Mouse (Mus musculus): ENCODE data around the gene Gm3045.

Gene Gm3045

GRCm38 (mm10) chr13:56426365-56426764, at the start of gene Gm3045:
TSS of gene Gm3045 (plus strand) at chr13:56426594.
- DNase-seq = no peak

GRCm38 (mm10) chr13:56380855-56381685, 45.3 kb upstream of the Gm3045 start:
- no peak for DNase-seq

DNA sequence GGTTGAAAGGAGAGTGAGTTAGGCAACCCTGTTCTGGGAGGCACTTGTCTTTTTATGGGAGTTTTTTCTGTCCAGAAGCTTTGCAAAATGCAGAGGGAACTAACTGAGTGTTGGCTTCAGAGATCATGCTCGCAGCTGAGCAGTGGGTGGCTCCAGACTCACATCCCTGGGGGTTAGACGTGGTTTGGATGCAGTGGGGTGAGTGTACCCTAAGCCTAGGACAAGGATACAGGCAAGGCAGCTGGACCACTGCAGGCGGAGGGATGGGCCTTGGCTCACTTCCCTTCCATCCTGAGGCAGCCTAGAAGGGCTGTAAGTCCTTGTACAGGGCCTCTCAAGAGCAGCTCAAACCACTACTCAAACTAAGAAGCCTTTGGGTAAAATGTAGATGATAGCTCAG, 43.0 kb upstream of the Gm3045 start:
- no peak for DNase-seq

- no peak for DNase-seq
These were observed 40.0 kb upstream of the Gm3045 start for GRCm38 (mm10) chr13:56386411-56386810.

GRCm38 (mm10) chr13:56387374-56387773, 39.0 kb upstream of the Gm3045 start:
- DNase-seq = no peak

GRCm38 (mm10) chr13:56388042-56388441, 38.4 kb upstream of the Gm3045 start:
- no peak for DNase-seq

DNA sequence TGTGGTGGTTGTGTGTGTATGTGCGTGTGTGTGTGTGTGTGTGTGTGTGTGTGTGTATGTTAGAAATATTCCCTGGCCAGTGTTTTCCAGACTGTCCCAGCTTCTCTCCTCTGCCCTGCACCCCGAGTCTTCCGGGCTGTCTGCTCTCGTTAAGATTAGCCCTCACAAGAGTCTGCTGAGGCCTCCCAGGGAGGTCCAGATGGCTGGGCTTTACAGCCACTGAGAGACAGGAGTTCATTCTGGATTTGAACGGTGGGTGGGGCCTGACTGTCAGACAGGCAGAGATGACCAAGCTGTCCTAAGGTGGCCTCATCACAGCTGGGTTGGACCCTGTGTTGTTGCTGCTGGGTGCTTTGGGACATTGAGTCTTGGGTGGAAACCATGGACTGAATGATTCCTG, 28.8 kb upstream of the Gm3045 start:
- no peak for DNase-seq

DNA sequence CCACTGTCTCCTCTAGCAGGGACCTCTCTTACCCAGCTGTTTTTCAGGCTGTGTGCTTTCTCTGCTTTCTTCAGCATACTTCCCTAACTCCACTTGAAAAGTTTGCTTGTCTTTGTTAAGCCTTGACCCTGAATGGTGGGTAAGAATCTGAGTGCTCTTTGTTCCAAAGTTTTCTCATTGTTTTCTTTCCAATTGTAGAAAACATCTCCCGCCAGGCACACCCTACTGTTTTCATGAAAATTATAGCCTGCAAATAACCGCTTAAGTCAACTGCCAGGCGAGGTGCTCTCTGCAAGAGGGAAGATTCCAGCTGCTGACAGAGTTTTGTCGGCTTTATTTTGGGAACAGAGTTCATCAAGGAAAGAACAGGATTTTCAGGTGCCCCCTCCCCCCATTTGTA, 25.2 kb upstream of the Gm3045 start:
- DNase-seq = no peak

- no peak for DNase-seq
These were observed 22.9 kb upstream of the Gm3045 start for GRCm38 (mm10) chr13:56403381-56404086.

DNA sequence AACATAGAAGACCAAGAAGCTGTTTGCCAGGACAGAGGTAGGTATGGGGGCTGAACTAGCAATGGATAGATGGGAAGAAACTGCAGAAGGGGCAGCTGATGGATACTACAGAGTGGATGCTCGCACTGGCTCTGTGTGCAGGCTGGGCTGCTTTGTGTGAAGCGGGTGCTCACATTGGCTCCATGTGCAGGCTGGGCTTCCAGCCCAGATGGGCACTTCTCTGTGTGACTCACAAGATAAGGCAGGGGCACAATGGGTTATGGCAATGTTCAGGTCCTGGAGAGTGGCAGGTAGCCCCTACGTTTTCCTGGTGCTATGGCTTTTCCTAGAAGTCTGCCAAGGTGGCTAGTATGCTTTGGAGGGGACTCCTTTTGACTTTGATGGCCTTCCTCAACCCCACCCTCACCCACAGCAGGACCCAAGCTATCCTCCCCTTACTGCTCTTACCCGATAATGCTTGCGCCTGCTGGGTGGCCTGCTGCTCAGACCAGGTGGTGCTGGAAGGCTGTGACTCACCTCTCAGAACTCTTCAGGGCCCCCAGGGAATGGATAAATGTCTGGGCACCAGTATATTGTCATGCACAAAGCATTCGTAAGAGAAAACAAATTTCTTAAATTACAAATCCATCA, 21.8 kb upstream of the Gm3045 start:
- DNase-seq = no peak

- no peak for DNase-seq
These were observed 14.0 kb upstream of the Gm3045 start for GRCm38 (mm10) chr13:56412286-56412873.

- no peak for DNase-seq
These were observed 7.5 kb upstream of the Gm3045 start for GRCm38 (mm10) chr13:56418685-56419483.

GRCm38 (mm10) chr13:56419538-56419937, 6.9 kb upstream of the Gm3045 start:
- no peak for DNase-seq

DNA sequence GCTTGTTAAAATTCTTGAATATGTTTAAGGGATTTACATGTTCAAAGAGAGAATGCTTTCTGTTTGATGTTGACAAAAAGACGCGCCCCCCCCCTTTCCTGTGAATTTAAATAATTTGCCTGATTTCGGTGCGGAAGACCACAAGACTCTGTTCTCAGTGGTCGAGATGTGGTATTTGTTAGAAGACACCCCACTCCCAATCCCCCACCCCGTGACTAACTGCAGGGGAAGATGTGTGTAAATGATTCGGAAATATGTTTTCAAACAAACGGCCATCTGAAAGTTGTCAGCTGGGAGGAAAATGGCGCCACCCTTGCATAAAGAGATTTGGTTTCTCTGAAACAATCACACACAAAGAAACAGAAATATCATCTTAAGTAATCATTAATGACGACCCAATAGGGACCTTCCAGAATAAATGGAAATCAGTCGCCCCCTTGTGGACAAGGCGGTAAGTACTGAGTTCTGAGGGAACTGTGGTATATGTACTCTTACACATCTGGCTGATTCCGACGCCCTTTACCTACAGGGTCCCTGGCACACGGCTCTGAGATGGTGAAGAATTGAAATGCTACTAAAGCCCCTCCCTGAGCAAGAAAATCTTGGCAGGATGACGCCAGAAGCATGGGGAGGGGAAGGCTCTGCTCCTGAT, 4.2 kb upstream of the Gm3045 start:
- DNase-seq = peak; percentile 81

DNA sequence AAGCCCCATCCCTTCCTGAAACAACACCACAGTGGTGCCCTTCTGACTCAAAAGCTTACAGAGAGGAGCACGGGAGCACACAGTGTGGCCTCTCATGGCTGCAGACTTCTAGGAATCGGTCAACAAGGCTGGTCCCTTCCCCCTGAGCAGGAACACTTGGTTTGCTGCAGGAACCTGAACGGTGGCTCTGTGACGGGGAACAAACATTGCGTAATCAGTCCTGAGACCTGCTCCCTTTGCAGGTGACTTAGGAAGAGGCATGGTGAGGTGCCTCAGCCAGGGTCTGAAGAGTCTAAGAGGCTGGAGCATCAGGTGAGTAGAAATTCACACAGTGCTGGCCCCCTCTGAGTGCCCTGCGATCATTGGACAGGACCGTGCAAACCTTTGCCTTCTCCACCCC, 463 bp upstream of the Gm3045 start:
- no peak for DNase-seq

- peak; percentile 92 for DNase-seq
These were observed 2.5 kb downstream of the Gm3045 start for GRCm38 (mm10) chr13:56428724-56429500.

- no peak for DNase-seq
These were observed 6.1 kb downstream of the Gm3045 start for GRCm38 (mm10) chr13:56432496-56432895.

DNA sequence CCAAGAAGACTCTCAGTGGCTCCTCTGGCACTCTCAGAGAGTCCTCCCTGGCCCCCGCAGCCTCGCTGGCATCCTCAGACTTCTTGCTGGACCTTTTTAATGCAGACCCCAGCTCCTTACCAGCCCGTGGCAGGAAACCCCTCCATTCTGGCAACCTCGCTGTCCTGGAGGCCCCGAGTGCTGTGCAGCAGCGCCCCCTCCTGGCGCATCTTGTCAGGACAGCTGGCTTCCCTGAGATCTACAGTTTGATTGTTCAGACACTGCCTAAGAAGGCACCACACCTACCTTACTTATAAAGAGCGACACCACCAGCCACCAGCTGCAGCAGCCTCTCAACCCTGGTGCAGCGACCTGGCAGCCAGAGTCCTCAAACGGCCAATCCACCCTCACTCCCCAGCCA, 7.1 kb downstream of the Gm3045 start:
- peak; percentile 86 for DNase-seq

GRCm38 (mm10) chr13:56434311-56434751, 7.9 kb downstream of the Gm3045 start:
- no peak for DNase-seq

GRCm38 (mm10) chr13:56435615-56436287, 9.4 kb downstream of the Gm3045 start:
- no peak for DNase-seq
